Mouse (Mus musculus) megakaryocyte progenitor cell, adult 5-6 weeks (primary cell): Measurements from ENCODE around the gene Ptn. TPM values are rescaled to one million over a fixed set of nuclear protein-coding genes. Genes with fewer than 3 reads are reported as not detected.

Experiments
- ATAC-seq: replicated peaks from 2 replicates; pipeline ENCODE4 v1.8.0; 2016; ENCODE audit warnings: mild to moderate bottlenecking, moderate TSS enrichment, inconsistent platforms; ENCODE audit not compliant: poor library complexity
- total RNA-seq, 2 experiments: library from RNA; stranded (forward) in 1 of 2; stranded (reverse) in 1 of 2; fragments of 157-497, 149-512 nt in 1 of 2; fragments of 200-1000 nt in 1 of 2; gene quantifications; 2 replicates each; pipeline versions ENCODE4 v1.2.3 to v1.2.4; 2015 to 2017

Gene Ptn
- total RNA-seq (2015): not detected in 2 replicates
- total RNA-seq (2017): 0.17 and 0.42 TPM in 2 replicates

- ATAC-seq: peak; percentile 60
Observed at GRCm38 (mm10) chr6:36809747-36810285, at the start of gene Ptn. Gene Ptn (minus strand): TSS chr6:36810220.

GRCm38 (mm10) chr6:36858258-36859041, 48.4 kb upstream of the Ptn start:
- ATAC-seq: no peak

GRCm38 (mm10) chr6:36857627-36858257, 47.7 kb upstream of the Ptn start:
- no peak for ATAC-seq

DNA sequence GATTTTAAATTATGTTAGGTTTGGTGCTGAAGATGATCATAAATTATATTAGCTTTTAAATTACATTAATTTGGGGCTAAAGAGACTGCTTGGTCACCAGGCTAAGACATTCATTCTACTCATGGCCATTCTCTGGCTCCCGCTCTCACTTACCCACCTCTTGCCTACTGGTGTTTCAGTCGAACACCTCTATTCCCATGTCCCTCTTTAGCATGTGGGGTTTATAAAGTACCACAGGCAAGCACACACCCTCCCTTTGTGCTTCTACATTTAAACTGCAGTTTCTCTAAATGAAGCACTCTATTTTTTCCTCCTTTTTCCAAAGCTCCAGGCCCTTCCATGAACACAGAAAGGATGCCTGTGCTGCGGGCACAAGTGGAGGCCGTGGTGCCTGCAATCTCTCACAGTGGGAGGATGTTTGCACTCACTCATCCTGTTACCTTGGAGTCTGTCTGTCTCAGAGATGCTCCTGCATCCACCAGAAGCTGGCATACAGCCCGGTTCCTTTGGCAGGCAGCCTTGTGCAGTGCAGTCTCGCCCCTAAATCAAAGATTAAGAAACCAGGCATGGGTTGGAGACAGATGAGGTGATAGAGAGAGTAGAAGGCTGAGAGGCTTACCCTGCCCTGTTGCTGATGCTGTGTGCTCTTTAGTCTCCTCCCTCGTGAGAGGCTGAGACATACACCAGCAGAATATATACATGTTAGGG, 40.6 kb upstream of the Ptn start:
- no peak for ATAC-seq

DNA sequence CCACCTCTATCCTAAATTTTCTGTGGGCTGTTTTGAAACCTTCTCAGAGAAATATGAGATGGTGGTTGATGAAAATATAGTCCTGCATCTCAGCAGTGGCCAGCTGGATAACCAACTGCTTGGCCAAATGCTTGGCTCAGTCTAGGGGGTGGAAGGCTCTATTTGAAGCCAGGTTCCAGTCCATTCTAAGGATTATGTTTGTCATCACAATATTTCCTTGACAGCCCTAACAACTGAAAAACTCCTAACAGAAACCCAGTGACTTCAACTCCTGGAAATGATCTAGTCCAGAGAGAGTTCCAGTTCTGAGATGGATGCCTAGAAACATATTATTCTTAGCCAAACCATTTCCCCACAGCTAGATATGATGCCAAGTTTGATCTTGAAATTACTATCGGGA, 35.3 kb upstream of the Ptn start:
- no peak for ATAC-seq

DNA sequence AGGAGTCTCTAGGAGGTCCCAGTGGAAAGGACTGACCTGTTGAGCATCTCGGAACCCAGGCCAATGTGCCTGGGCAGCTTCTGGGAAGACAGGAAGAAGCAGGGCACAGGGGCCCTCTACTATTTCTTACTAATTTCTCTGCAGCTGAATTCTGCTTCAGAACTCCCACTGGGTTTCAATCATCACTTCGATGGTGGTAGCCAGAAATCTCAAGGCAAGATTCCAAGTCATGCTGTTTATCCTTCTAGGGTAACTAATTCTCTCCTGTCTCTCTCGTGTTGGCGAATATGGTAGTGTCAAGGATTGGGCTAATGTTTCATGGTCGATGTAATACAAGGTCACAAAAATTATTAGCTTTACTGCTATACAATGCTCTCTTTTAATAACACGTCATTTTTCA, 34.2 kb upstream of the Ptn start:
- ATAC-seq: no peak

DNA sequence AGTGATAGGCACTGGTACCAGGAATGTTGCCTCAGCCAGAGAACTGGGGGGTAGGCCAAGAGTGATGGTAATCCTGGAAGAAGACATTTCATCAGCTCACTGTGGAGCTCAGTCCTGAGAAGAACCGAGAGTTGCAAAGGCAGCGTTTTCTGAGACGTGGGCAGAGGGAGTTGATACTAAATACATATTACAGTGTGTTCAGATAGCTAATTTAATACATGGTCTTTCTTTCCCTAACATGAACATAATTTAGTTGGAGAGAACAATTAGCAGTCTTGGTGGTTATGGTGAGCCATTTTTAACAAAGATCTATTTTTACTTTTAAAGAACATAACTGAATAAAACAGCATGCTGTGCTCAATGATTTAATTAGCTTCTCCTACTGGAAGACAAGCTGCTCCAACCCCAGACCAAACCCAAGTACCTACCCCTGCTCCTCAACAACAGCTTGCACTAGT, 33.0 kb upstream of the Ptn start:
- ATAC-seq: no peak

GRCm38 (mm10) chr6:36842101-36842922, 32.3 kb upstream of the Ptn start:
- no peak for ATAC-seq

DNA sequence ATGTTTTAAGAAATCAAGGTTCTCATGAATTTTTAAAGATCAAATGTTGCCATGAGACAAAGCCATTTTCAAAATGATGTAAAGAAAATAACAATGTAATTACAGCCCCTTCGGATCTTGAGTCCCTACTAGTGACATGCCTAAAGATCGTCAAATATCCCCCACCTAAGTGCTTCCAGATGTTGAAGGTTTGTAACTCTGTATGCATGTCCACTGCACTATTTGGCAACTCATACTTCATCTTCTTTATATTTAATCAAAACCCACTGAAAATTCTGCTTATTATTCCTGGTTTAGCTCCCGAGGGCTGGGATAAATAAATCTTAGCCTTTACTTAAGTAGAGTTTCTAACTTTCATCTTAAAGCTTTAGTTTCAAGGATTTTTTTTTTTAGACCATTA, 31.7 kb upstream of the Ptn start:
- ATAC-seq: no peak

DNA sequence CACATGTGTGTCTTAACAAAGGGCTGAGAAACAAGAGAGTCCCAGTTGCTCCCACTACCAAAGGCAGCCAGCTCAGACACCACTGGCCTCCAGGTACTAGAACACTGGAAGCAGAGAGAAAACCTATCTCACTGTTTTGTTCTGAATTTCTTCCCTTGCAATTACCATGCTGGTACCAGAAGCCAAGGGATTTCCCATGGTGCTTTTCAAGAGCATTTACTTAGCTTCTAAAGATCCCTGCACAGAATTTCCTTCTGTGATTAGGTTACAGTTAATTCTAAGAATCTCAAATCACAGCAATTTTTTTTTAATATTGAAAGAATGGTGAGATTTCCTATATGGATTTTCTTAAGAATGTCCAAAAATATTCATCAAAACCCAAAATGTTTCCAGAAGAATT, 31.2 kb upstream of the Ptn start:
- no peak for ATAC-seq

DNA sequence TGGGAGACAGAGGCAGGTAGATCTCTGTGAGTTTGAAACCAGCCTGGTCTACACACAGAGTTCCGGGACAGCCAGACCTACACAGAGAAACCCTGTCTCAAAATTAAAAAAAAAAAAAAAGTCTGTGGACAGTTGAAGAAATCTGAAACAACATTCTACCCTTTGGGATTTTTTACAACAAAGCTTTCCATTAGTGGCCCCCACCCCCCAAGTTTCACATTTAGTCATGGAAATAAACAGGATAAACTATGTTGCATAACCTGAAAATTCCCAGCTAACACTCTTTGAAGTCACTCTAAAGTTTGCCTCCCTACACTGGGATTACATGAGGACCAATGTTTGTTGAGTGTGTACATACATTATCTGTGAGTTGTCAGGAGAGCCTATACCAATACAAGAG, 28.7 kb upstream of the Ptn start:
- ATAC-seq: no peak

DNA sequence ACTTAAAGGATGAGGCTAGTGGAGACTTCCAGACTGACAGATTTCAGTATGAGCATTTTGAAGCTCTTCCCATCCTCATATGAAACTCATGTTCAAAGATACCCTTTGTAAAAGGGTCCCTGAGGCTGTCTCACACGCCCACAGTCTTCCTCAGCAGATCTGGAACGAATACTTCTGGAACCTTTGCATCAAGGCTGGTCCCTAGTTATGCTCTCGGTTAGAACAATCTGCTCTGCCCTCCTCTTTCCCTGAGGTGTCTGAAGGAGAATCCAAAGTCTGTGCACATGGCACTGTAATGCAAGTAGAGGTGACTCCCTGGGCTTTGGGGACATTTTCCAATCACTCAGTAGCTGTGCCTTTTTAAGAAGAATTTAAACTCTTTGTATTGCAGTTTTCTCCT, 25.3 kb upstream of the Ptn start:
- ATAC-seq: no peak

DNA sequence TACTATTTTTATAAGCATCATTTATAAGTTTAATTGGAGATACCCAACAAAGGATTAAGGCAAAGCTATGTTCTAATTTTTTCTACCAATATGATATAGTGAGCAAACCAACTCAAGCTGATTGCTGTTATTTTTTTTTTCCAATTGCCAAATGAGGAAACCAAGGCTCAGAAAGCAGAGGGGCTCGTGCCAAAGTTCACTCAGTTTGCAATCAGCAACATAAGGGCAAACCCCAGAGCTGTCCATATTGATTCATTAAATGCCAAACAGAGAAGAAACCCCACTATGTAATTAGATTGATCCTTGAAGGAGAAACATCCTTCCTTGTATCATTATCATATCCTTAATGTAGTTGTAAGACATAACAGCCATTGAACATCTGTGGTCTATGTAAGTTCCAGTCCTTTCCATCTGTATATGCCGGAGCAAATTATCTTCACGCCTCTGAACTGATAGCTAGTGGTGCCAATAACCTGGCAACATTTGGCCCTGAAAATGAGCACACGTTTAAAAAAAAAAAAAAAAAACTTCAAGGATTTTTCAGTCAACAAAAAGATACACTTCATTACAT, 24.8 kb upstream of the Ptn start:
- ATAC-seq: no peak

DNA sequence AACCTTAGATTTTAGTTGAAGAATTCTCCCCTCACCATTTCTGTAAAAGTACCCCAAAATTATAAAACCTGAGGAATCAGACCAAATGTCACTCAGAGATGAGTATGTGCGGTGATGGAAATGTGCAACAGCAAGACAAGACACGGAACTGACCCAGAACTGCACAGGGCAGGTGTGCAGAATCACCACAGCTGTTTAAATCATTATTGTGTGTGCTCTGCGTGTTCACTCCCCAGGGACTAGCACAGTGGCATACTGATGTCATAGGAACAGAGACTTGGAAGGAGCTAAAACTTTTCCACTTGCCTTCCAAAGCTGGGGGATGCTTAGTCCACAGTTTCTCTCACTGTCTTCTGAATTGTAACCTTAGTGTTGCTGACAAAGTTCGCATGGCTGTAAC, 22.7 kb upstream of the Ptn start:
- no peak for ATAC-seq

- no peak for ATAC-seq
Observed at GRCm38 (mm10) chr6:36832207-36832606, 22.2 kb upstream of the Ptn start.

DNA sequence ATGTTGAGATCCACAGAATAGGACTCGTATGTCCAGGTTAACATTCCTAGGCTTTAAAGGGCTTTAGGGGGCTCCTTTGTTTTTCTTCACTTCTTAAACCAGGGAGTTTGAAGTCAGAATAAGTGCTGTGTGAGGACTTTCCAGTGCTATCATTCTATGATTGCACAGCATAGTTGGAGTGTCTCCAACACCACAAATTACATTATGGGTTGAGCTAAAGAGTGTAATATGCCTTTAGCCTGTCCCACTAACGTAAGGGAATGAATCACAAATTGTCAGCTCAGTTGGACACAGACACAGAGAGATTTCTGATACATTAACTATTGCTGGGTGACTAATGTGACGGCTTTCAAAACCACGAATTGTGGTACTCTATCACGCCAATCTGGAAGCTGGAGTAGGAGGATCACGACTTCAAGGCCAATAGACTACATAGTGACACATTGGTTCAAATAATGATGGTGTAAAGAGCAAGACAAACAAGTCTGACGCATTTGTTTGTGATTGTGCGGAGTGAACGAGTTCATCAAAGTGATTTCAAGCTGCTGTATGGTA, 20.4 kb upstream of the Ptn start:
- no peak for ATAC-seq

- ATAC-seq: no peak
Observed at GRCm38 (mm10) chr6:36819784-36820050, 9.7 kb upstream of the Ptn start.

GRCm38 (mm10) chr6:36819019-36819783, 9.2 kb upstream of the Ptn start:
- no peak for ATAC-seq

DNA sequence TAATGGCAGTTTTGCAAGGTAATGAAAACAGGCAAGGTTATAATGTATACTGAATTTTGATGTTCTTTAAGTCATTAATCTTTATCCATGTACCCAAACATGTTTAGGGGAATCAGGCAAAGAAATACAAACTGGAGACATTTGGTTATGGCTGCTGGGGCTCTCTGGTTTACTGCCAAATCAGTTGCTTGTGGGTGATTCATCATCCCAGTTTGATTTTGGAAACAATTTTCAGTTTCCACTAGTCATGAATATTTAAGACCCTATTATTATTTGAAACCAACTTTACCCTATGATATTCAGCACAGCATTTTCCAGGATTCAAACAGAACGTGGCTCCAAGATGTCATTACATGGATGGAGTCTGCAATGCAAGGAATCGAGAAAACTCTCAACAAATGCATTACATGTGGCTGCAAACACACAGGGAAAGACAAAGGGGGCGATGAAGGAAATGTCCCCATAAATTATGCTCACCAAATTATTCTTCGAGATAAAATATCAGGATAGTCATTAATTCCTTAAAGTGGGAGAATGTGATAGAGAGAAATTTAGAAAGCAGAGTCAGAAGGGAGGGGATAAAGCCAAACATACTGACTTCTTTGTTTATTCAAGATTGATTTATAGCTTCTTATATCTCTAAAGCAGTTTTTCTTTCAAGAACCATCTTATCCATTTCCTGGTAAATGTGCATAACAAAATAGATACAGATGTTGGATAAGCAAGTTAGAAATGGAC, 8.4 kb upstream of the Ptn start:
- ATAC-seq: no peak
